Mouse (Mus musculus) heart, postnatal 0 days (tissue): Measurements from ENCODE around the gene Mrpl24. TPM values are rescaled to one million over a fixed set of nuclear protein-coding genes. Genes with fewer than 3 reads are reported as not detected.

Experiments
- ATAC-seq: fragments of 200-750 bp; cut with Nextera tagmentation; 2 replicates; pipeline ENCODE4 v1.8.0; 2017; ENCODE audit warnings: low read depth, moderate number of reproducible peaks, moderate library complexity; ENCODE audit not compliant: insufficient read depth
- DNase-seq: peaks from one replicate; pipeline ENCODE4 v3.0.0-alpha.2; 2016; ENCODE audit warnings: low spot score
- H3K27ac ChIP-seq: fragments of 300-500 bp; sonication (generic); 2 replicates; pipeline ENCODE4 v1.5.1; 2014; ENCODE audit warnings: low read depth, mild to moderate bottlenecking
- H3K27me3 ChIP-seq: fragments of 300-500 bp; sonication (generic); 2 replicates; pipeline ENCODE4 v1.6.1; 2014; ENCODE audit warnings: low read length, mixed read lengths; ENCODE audit not compliant: control insufficient read depth, insufficient read depth
- H3K36me3 ChIP-seq: fragments of 300-500 bp; sonication (generic); replicated peaks from 2 replicates; pipeline ENCODE4 v1.6.1; 2014; ENCODE audit warnings: low read length, mixed read lengths; ENCODE audit not compliant: control insufficient read depth, insufficient read depth
- H3K4me1 ChIP-seq: fragments of 300-500 bp; sonication (generic); 2 replicates; pipeline ENCODE4 v1.6.1; 2014; ENCODE audit warnings: antibody characterized with exemption; ENCODE audit not compliant: control insufficient read depth, insufficient read depth
- H3K4me2 ChIP-seq: fragments of 300-500 bp; sonication (generic); 2 replicates; pipeline ENCODE4 v1.6.1; 2014; ENCODE audit warnings: low read depth, mild to moderate bottlenecking, low read length, moderate library complexity
- H3K4me3 ChIP-seq: fragments of 300-500 bp; sonication (generic); 2 replicates; pipeline ENCODE4 v1.5.1; 2014; ENCODE audit warnings: low read depth, low read length
- H3K9ac ChIP-seq: fragments of 300-500 bp; sonication (generic); replicated peaks from 2 replicates; pipeline ENCODE4 v1.6.1; 2014; ENCODE audit warnings: low read depth, low read length, mixed read lengths
- H3K9me3 ChIP-seq: fragments of 300-500 bp; sonication (generic); replicated peaks from 2 replicates; pipeline ENCODE4 v1.6.1; 2016; ENCODE audit warnings: low read length; ENCODE audit not compliant: control insufficient read depth
- CTCF ChIP-seq: IDR thresholded peaks from 2 replicates; pipeline ENCODE4 v1.5.1; 2016; ENCODE audit warnings: antibody characterized with exemption, control low read depth, low read depth
- EP300 ChIP-seq: IDR thresholded peaks from 2 replicates; pipeline ENCODE4 v1.6.1; 2016; ENCODE audit warnings: antibody characterized with exemption, low read depth
- WGBS: fragments of 180-500 bp; shearing (Covaris S2); extraction: QIAGEN DNeasy Blood & Tissue Kit; methylation state at CpG from one replicate; pipeline ENCODE4 v1.1.7; 2014; 5-methylcytosine and 5-hydroxymethylcytosine counted together
- polyA plus RNA-seq: library from polyadenylated mRNA; unstranded; fragments of >200 nt; fragmentation: Nextera tagmentation; extraction: Ambion mirVana; gene quantifications from 2 replicates; pipeline ENCODE4 v1.2.1, GENCODE M21; 2015
- total RNA-seq: library from RNA; depleted of rRNA; stranded (reverse); fragments of >200 nt; gene quantifications from 2 replicates; pipeline ENCODE4 v1.2.3, GENCODE M21; 2014; ENCODE audit warnings: low replicate concordance; rRNA removed

Mrpl24 gene
- total and polyA plus RNA-seq, 2 experiments from 2014 or later = 57.1 to 62.3 TPM

DNA sequence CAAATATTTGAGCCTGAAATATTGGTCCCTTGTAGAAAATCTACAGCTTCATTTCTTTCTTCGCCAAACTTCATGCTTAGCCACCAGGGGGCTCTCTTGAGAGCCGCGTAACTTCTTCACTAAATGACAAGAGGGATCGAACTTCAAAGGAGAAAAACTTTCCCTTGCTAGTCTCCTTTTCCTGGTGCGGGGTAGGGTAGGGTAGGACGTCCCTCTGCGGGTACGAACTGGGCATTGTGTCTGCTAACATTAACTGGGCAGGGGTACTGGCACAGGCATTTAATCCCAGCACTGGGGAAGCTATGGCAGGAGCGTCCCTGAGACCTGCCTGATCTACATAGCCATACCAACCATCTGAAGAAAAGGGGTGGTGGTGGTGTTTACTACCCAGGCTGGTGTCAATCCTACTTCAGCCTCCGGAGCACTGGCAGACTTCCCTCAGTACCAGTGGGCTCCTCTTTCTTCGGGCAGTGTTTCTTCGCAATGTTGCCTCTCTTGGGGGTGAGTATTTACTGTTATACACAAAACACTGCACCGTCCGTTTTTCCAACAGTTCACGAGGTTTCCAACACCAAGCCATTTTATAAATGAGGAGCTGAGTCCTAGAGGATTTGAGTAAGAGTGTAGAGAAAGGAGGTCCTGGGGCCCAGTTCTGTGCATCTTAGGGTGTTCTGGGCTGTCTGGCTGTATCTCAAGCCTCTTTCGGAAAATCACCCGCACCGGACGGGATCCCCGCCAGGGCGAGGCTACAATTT is 51.1 kb downstream of the Mrpl24 start:
- DNase-seq = peak; percentile 49
- ATAC-seq = no peak
- no peaks in the 10 kb centered on the region for H3K9me3 ChIP-seq
- peak overlapping the region; percentile 59 for H3K4me3 ChIP-seq
- TF ChIP-seq CTCF (peak; percentile 75), EP300 (no peak)
- H3K27me3 ChIP-seq = peaks cover 32% of the 10 kb centered on the region
- WGBS = 2% methylated on average over 21 of the region's 21 CpGs
- 0 out of 2 replicates have a peak, but pooled peaks cover 11% of the 10 kb centered on the region for H3K4me1 ChIP-seq
- H3K9ac ChIP-seq = peak overlapping the region; percentile 66
- peak overlapping the region; percentile 73 for H3K4me2 ChIP-seq
- H3K27ac ChIP-seq = 0 out of 2 replicates have a peak overlapping the region, but pooled peaks have one; percentile 4
- no peaks in the 10 kb centered on the region for H3K36me3 ChIP-seq

DNA sequence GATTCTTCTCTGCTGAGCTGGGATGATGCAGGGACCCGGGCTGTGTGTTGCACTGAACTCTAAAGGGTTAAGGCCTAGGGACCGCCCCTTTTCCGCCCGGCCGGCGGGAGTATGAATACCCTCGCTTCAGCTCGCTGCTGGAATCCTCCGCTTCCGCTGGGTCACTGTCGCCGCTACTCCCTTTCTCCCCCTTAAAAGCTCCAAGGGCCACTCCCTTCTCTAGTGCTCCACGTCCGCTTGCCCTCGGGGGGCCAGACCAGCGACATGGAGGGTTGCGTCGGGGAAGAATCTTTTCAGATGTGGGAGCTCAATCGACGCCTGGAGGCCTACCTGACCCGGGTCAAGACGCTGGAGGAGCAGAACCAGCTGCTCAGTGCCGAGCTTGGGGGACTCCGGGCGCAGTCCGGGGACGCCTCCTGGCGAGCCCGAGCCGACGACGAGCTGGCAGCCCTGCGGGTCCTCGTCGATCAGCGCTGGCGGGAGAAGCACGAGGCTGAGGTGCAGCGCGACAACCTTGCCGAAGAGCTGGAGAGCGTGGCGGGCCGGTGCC is 51.7 kb downstream of the Mrpl24 start, which contains the start of gene Nes:
TSS of gene Nes (plus strand) at position 140 of the 550 bp plus-strand sequence.
- Histone ChIP-seq H3K27me3 (peaks cover 32% of the 10 kb centered on the region), H3K9ac (peak within 1 kb of the TSS; percentile 66), H3K9me3 (no peaks in the 10 kb centered on the region), H3K4me1 (0 out of 2 replicates have a peak, but pooled peaks cover 11% of the 10 kb centered on the region), H3K36me3 (no peaks in the 10 kb centered on the region), H3K4me2 (peak within 1 kb of the TSS; percentile 73), H3K27ac (peak within 1 kb of the TSS; percentile 44), H3K4me3 (peak within 1 kb of the TSS; percentile 59)
- TF ChIP-seq EP300 (no peak), CTCF (no peak)
- ATAC-seq = peak; percentile 52; the same call in 1 of the 2 replicates
- under 1% methylated on average over 42 of the region's 44 CpGs for WGBS
- DNase-seq = peak; percentile 76

DNA sequence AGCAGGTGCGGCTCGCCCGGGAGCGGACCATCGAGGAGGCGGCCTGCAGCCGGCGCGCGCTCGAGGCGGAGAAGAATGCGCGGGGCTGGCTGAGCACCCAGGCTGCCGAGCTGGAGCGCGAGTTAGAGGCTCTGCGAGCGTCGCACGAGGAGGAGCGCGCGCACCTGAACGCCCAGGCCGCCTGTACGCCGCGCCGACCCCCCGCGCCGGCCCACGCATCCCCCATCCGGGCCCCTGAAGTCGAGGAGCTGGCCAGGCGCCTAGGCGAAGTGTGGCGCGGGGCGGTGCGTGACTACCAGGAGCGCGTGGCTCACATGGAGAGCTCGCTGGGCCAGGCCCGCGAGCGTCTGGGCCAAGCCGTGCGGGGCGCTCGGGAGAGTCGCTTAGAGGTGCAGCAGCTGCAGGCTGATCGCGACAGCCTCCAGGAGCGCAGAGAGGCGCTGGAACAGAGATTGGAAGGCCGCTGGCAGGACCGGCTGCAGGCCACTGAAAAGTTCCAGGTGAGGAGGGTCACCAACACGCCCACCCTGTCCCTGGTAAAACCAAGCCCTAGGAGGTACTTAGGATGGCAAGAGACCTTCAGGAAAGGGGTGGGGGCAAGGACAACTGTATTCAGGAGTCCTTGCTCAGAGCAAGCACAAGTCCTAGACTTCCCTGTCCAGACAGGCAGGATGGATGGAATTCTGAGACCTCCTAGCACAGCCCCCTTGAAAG is 52.3 kb downstream of the Mrpl24 start:
- H3K27ac ChIP-seq = peak overlapping the region; percentile 44
- no peak for TF ChIP-seq CTCF
- TF ChIP-seq EP300 = no peak
- peak overlapping the region; percentile 59 for H3K4me3 ChIP-seq
- WGBS = 2% methylated on average over 59 of the region's 60 CpGs
- no peaks in the 10 kb centered on the region for H3K36me3 ChIP-seq
- H3K4me2 ChIP-seq = peak overlapping the region; percentile 73
- H3K9ac ChIP-seq = peak overlapping the region; percentile 66
- DNase-seq = no peak
- H3K27me3 ChIP-seq = peaks cover 32% of the 10 kb centered on the region
- no peaks in the 10 kb centered on the region for H3K9me3 ChIP-seq
- 0 out of 2 replicates have a peak, but pooled peaks cover 11% of the 10 kb centered on the region for H3K4me1 ChIP-seq
- 0 out of 2 replicates have a peak, but pooled peaks have one; percentile 8 for ATAC-seq

- Histone ChIP-seq H3K4me3 (peak overlapping the region; percentile 59), H3K4me1 (0 out of 2 replicates have a peak, but pooled peaks cover 11% of the 10 kb centered on the region), H3K27ac (peak overlapping the region; percentile 6; the same call in 1 of the 2 replicates), H3K4me2 (peak overlapping the region; percentile 73), H3K9ac (peak overlapping the region; percentile 66), H3K9me3 (no peaks in the 10 kb centered on the region), H3K27me3 (peaks cover 32% of the 10 kb centered on the region), H3K36me3 (no peaks in the 10 kb centered on the region)
- DNase-seq (no peak), ATAC-seq (no peak)
- 40% methylated on average over 8 of the region's 8 CpGs for WGBS
- TF ChIP-seq CTCF = no peak
- TF ChIP-seq EP300 = no peak
These were observed 52.9 kb downstream of the Mrpl24 start for GRCm38 (mm10) chr3:87972203-87972664.

DNA sequence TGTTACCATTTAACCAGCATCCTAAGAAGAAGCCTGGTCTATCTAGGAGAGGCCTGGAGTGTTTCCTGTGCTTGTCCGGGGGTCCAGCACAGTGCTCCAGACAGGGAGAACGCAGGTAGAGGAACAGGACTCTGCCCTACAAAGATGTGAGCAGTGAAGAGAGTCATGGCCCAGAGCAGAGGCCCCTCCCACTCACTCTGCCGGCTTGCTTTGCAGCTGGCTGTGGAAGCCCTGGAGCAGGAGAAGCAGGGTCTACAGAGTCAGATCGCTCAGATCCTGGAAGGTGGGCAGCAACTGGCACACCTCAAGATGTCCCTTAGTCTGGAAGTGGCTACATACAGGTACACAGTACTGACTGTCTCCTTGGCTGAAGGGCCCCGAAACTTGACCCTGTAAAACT is 53.5 kb downstream of the Mrpl24 start:
- DNase-seq (no peak), ATAC-seq (no peak)
- TF ChIP-seq EP300 (no peak), CTCF (no peak)
- peak overlapping the region; percentile 73 for H3K4me2 ChIP-seq
- peak overlapping the region; percentile 59 for H3K4me3 ChIP-seq
- no peaks in the 10 kb centered on the region for H3K9me3 ChIP-seq
- H3K27me3 ChIP-seq = peaks cover 32% of the 10 kb centered on the region
- H3K36me3 ChIP-seq = no peaks in the 10 kb centered on the region
- 0 out of 2 replicates have a peak, but pooled peaks cover 11% of the 10 kb centered on the region for H3K4me1 ChIP-seq
- peak overlapping the region; percentile 66; the same call in 1 of the 2 replicates for H3K9ac ChIP-seq
- peak overlapping the region; percentile 6; the same call in 1 of the 2 replicates for H3K27ac ChIP-seq
- 45% methylated on average over 5 of the region's 5 CpGs for WGBS

Other genes with a start within 250 kb of the Mrpl24 start
- 0.54 and 1.5 TPM in 2 replicates for gene Lrrc71, start 170.9 kb upstream of the Mrpl24 start, total RNA-seq
- gene Lrrc71, start 170.9 kb upstream of the Mrpl24 start, polyA plus RNA-seq = 0.12 and 0.38 TPM in 2 replicates
- gene Ntrk1, start 124.3 kb upstream of the Mrpl24 start, total RNA-seq = 0.11 and 0.62 TPM in 2 replicates
- gene Ntrk1, start 124.3 kb upstream of the Mrpl24 start, polyA plus RNA-seq = 0.15 and 0.16 TPM in 2 replicates
- not detected in 2 replicates for gene Insrr, start 122.6 kb upstream of the Mrpl24 start, total RNA-seq
- gene Insrr, start 122.6 kb upstream of the Mrpl24 start, polyA plus RNA-seq = not detected in 2 replicates
- 42.7 and 69.9 TPM in 2 replicates for gene Pear1, start 95.2 kb upstream of the Mrpl24 start, total RNA-seq
- 10.3 and 10.8 TPM in 2 replicates for gene Pear1, start 95.2 kb upstream of the Mrpl24 start, polyA plus RNA-seq
- 1.7 TPM in 1 of 2 replicates, not detected in the other for gene Sh2d2a, start 72.8 kb upstream of the Mrpl24 start, total RNA-seq
- gene Sh2d2a, start 72.8 kb upstream of the Mrpl24 start, polyA plus RNA-seq = 0.08 and 0.10 TPM in 2 replicates
- 55.6 and 68.6 TPM in 2 replicates for gene Prcc, start 33.9 kb upstream of the Mrpl24 start, total RNA-seq
- 10.0 and 12.1 TPM in 2 replicates for gene Prcc, start 33.9 kb upstream of the Mrpl24 start, polyA plus RNA-seq
- 62.1 and 79.7 TPM in 2 replicates for gene Hdgf, start 13.2 kb upstream of the Mrpl24 start, total RNA-seq
- 81.0 and 83.8 TPM in 2 replicates for gene Hdgf, start 13.2 kb upstream of the Mrpl24 start, polyA plus RNA-seq
- gene Isg20l2, start 10.8 kb downstream of the Mrpl24 start, total RNA-seq = 8.2 and 24.0 TPM in 2 replicates
- gene Isg20l2, start 10.8 kb downstream of the Mrpl24 start, polyA plus RNA-seq = 14.2 and 16.2 TPM in 2 replicates
- 14.5 and 56.8 TPM in 2 replicates for gene Rrnad1, start 11.2 kb downstream of the Mrpl24 start, total RNA-seq
- gene Rrnad1, start 11.2 kb downstream of the Mrpl24 start, polyA plus RNA-seq = 7.9 and 8.0 TPM in 2 replicates
- 0.53 TPM in 1 of 2 replicates, not detected in the other for gene Crabp2, start 29.2 kb downstream of the Mrpl24 start, total RNA-seq
- 0.37 and 0.62 TPM in 2 replicates for gene Crabp2, start 29.2 kb downstream of the Mrpl24 start, polyA plus RNA-seq
- gene Nes, start 51.6 kb downstream of the Mrpl24 start, total RNA-seq = 17.2 and 35.7 TPM in 2 replicates
- gene Nes, start 51.6 kb downstream of the Mrpl24 start, polyA plus RNA-seq = 9.1 and 9.9 TPM in 2 replicates
- not detected in 2 replicates for gene Bcan, start 80.7 kb downstream of the Mrpl24 start, total RNA-seq
- 0.04 TPM in 1 of 2 replicates, not detected in the other for gene Bcan, start 80.7 kb downstream of the Mrpl24 start, polyA plus RNA-seq
- gene Hapln2, start 108.1 kb downstream of the Mrpl24 start, total RNA-seq = not detected in 2 replicates
- 0.10 and 0.15 TPM in 2 replicates for gene Hapln2, start 108.1 kb downstream of the Mrpl24 start, polyA plus RNA-seq
- 1.2 and 3.4 TPM in 2 replicates for gene Gpatch4, start 123.6 kb downstream of the Mrpl24 start, total RNA-seq
- gene Gpatch4, start 123.6 kb downstream of the Mrpl24 start, polyA plus RNA-seq = 10.9 and 11.6 TPM in 2 replicates
- gene Naxe, start 139.0 kb downstream of the Mrpl24 start, total RNA-seq = 119 and 133 TPM in 2 replicates
- gene Naxe, start 139.0 kb downstream of the Mrpl24 start, polyA plus RNA-seq = 151 and 159 TPM in 2 replicates
- gene Ttc24, start 158.8 kb downstream of the Mrpl24 start, total RNA-seq = not detected in 2 replicates
- gene Ttc24, start 158.8 kb downstream of the Mrpl24 start, polyA plus RNA-seq = not detected in 2 replicates
- gene Iqgap3, start 162.5 kb downstream of the Mrpl24 start, total RNA-seq = 35.3 and 68.3 TPM in 2 replicates
- 5.4 and 6.8 TPM in 2 replicates for gene Iqgap3, start 162.5 kb downstream of the Mrpl24 start, polyA plus RNA-seq
- 70.8 and 75.8 TPM in 2 replicates for gene Mef2d, start 222.9 kb downstream of the Mrpl24 start, total RNA-seq
- gene Mef2d, start 222.9 kb downstream of the Mrpl24 start, polyA plus RNA-seq = 30.0 and 30.8 TPM in 2 replicates